Mouse (Mus musculus): ENCODE data around the gene Alox5ap. TPM values are rescaled to one million over a fixed set of nuclear protein-coding genes. Genes with fewer than 3 reads are reported as not detected.

Gene Alox5ap
- total RNA-seq, 1 experiment from 2014 or later = 7.8 TPM

DNA sequence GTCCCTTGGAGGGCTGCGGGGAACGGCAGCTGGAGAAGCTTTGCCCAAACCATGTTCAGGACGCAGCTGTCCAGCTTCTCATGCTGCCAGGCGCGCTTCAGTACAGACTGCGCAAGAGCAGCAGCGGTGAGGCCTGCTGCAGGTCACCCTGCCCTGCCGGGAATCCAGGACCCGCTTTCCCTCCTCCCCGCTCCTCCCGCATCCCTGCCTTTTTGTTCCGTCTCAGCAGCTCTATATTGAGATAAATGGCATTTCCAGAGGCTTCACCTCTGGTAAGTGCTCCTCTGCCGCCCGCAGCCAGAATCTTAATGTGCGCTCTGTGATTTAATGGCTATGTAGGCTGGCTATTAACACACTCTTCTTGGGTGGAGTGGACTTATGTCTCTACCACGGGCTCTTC, 5.5 kb upstream of the Alox5ap start:
- DNase-seq = no peak

DNA sequence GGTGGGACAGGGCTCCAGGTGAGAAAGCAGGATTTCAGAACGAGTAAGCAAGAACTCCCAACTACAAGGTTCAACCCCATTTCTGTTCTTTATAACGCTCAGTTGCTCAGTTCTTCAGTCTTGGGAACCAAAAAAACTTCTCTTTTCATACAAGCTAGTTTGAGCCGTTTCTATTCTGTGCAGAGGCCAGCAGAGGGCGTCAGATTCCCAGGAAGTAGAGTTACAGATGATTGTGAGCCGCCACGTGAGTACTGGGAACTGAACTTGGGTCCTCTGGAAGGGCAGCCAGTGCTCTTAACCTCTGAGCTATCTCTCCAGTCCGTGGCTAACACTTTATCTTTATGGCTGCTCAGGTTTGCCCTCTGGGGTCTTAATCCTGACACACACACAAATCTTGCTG, 3.1 kb upstream of the Alox5ap start:
- DNase-seq = no peak

DNA sequence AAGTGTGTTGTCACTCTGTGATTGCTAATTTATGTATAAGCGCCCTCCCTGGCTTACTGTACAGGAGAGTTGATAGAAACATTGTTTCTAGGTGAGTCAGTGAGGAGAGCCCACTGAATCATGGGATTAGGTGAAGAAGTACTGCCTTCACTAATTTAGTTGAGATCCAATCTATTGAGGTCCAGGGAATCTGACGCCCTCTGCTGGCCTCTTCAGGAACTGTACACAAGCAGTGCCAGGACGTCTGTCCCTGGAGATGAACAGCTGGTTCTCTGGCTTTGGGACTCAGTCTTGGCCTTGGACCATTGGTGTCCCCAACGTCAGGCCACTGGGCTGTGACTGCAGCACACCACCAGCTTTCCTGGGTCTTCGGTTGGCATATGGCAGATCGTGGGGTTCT, 2.7 kb upstream of the Alox5ap start:
- DNase-seq = peak; percentile 67

DNA sequence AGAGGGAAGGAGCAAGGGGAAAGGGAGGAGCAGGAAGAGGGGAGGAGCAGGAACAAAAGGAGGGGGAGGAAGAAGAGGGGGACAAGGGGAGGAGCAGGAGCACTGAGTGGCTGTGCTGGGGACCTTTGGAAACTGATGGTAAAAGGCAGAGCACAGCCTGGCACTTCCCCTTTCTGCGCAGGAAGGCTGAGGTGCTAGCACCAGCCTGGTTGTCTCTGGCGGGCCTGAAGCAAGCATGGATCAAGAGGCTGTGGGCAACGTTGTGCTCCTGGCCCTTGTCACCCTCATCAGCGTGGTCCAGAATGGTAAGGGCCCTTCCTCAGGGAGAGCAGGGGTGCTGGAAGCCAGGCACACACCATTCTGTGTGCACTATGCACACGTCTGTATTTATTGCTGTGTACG, 312 bp downstream of the Alox5ap start:
- no peak for DNase-seq

DNA sequence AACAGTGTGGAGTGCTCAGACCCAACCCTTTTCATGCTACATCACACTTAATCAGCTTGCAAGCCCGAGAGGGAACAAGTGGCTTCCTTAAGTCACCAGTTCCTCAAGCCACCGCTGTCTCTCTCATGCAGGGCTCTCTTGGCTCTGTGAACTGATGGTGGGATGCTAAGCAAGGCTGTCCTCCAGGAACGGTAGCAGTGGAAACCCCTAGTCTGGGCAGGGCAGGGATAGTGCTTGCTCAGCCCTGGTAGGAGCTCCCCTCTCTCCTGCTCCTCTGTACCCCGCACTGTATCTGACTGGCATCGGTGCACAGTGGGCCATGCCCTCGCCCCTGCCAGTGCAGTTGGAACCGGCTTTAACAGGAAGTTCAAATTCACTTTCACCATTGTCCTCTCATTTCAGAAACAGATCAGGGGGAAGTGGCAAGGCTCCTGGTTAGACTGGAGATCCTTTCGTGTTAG, 2.2 kb downstream of the Alox5ap start:
- DNase-seq = no peak

DNA sequence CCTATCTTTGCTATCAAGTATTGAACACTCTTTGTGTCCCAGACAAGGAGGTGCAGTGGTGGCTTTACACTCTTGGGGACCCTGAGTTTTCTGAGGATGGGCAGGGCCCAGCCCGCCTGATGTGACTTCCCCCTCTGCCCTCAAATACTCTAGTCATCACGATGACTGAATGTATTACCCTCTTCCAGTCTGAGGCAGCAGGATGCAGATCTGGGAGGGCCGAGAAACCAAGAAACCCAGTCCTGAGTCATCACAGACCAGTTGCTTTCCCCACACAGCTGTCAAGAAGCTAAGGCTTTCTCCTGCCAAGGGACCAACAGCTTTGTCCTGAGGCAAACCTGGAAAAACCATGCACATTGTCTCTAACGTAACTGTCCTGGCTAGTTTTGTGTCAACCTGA, 2.9 kb downstream of the Alox5ap start:
- DNase-seq = no peak

DNA sequence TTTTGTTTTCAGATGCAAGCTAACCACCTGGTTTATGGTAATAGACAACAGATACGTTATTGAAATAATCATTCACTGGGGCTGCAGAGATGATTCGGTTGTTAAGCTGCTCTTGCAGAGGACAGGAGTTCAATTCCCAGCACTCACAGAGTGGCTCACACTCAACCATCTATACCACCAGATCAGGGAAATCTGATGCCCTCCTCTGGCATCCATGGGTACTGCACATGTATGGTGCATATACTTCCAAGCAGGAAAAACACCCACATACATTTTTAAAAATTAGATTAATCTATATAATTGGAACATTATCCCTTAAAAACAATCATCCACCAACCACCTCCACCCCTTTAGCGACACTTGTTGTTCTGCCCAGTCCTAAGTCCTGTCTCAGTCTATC, 6.7 kb downstream of the Alox5ap start:
- no peak for DNase-seq

DNA sequence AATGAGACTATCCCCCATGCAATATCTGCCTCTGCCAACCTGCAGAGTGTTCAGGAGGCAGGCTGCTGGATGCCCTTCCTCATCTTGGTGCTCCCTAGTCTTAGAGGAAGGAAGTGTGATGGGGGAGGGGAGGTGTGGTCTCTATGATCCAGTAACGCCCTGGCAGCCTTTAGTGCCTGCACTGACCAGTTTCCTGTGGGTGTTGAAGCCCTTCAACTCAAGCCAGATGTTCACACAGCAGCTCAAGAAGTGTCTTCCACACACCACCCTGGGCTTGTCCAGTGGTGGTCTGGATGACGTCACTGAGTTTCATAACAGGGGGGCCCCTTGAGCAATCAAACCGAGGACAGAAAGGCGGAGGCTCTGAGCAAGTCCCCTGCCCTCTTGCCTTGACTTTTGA, 8.0 kb downstream of the Alox5ap start:
- peak; percentile 35 for DNase-seq

DNA sequence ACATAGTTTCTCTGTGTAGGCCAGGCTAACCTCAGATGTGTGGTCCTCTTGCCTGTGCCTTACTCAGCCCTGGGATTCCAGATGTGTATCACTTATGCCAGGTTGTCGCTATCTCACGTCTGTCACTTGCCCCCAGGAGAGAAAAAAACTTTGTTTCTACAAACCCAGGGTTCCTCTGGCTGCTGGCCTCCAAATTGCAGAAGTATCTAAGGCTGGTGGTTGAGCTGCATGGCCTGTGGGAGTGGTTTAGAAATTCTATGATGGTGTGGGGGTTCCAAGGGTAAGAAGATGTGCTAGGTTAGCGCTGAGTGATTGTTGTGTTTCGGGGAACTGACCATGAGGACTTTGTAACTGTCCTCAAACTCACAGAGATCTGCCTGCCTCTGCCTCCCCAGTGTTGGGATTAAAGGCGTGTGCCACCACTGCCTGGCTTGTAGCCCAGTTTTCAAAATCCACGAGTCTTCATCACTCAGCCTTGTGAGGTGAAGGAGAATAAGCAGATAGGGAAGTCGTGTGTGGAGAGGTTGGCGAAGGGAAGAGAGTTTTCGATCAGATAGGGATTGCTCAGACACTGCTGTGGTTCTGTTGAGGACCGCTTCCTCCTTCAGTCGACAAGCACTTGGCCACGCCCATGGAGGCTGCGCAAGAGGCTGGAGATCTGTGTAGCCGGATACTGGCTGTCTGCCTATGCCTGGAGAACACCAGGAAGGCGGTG, 10.0 kb downstream of the Alox5ap start:
- peak; percentile 20 for DNase-seq

DNA sequence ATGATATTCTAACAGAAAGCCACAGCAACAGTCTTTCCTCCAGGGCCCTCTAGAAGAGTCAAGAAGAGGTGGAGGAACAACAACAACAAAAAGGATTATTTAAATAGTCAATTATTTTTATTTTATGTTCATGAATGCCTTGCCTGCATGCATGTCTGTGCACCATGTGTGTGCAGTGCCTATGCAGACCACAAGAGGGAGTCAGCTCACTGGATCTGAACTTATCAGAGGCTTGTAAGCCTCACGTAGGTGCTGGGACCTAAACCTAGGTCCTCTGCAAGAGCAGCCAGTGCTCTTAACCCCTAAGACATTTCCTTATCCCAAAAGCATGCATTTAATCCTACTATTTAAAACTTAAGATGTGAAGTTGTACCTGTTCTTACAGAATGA, 10.5 kb downstream of the Alox5ap start:
- DNase-seq = no peak

DNA sequence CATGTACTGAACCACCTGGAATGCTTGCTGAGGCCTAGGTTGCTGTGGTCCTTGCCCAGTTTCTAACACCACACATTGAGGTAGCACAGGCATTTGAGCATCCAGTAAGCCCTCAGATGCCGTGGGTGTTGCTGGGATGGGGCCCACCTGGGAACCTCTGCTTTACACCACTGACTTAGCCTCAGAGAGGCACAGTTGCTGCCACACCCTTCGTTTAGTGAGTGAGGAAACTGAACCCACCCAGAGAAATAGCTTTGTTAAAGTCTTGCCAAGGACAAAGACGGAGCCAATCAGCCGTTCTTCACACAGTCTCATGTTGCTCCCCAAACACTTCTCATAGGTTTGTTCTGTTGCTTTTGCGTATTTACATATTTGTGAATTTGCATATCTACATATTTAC, 13.0 kb downstream of the Alox5ap start:
- no peak for DNase-seq

DNA sequence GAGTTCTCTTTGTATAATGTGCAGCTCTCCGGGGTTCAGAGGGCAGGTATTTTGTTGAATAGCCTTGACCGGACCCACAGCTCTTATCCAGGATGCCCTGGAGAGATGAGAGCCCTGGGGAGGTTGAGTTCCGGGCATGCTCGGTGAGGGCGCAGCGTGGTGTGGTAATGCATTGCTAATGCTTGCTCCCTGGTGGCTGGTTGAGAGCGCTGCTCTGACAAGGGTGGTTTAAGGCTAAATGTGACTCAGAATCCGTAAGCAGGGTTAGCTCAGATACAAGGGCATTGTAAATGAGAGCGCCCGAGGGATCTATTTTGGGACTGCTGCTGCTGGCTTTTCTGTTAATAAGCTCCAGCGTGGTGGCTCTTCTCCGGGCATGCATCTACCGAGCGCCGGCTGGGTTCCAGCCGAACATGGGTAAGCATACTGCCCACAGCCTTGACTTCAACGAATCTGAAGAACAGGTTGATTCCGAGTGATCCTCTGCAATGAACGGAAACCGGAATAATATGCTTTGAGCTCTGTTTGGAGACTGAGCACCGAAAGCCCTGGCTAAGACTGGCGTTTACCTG, 14.8 kb downstream of the Alox5ap start:
- DNase-seq = peak; percentile 83

DNA sequence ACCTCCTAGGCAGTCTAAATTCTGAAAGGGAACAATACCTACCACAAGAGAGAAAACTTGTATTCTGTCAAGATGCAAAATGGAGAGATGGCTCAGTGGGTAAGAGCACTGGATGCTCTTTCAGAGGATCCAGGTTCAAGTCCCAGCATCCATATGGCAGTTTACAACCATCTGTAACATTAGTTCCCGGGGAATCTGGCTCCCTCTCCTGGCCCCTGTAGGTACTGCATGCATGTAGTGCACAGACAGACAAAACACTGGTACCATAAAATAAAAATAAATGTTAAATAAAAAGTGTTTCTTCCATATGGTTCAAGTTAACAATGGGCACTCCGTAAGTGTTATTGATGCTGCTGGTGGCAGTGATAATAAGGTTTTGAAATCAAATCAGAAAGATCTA, 18.4 kb downstream of the Alox5ap start:
- peak; percentile 41 for DNase-seq

DNA sequence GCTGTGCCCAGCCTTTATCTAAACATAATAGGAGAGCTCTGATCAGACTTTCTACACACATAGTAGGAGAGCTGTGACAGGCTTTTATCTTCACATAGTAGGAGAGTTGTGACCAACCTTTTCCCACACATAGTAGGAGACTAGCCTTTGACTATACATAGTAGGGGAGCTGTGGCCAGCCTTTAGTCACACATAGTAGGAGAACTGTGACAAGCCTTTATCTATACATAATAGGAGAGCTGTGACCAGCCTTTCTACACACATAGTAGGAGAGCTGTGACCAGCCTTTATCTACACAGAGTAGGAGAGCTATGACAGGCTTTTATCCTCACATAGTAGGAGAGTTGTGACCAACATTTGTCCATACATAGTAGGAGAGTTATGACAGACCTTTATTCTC, 19.3 kb downstream of the Alox5ap start:
- DNase-seq = no peak

DNA sequence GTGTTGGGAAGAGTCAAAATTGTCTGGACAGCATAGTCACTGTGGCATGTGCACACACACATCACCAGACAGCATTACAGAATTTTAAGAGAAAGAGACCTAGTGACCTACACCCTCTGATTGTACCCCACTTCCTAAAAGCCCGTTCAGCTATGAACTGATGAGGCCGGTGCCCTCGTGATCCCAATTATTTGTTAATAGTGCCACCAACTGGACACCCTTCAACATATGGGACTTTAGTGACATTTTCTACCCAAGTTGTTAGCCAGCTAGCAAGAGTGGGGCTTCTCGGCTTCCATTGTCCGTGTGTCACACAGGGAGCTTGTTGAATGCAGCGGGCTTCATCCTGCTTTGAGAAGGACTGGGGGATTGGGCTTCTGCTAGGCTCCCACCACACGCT, 21.5 kb downstream of the Alox5ap start:
- DNase-seq = peak; percentile 20

DNA sequence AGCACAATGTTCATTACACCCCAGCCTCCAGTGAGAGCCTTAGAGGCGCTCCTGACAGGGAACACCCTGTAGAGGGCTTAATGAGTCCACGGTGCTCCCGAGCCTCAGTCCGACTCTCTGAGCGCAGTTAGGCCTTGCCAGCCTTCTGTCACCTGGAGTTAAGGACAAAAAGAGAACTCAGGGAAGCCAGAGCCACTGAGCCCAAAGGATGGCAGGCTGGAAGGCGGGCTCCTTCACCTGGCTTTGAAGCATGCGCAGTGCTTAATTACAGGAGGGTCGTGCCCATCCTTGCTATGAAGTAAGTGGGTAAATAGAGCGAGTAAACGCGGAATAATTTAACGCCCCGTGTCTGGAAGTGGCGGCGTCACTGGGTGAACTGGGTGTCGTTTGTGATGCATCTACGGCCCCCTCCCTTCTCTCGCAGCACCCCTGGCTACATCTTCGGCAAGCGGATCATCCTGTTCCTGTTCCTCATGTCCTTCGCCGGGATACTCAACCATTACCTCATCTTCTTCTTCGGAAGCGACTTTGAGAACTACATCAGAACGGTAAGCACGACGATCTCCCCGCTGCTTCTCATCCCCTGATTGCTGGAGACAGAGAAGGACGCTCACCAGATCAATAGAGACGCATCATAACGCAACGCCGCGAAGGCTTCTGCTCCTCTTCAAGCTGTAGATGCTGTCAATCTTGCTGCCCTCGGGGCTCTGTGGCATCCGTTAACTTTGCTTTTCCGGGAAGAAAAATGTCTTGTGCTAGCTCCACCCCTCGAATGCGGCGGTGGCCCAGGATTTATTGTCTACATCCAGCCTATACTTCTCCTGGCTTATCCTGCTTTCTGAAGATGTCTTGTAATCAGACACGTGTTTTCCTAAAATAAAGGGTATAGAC, 22.8 kb downstream of the Alox5ap start:
- no peak for DNase-seq

DNA sequence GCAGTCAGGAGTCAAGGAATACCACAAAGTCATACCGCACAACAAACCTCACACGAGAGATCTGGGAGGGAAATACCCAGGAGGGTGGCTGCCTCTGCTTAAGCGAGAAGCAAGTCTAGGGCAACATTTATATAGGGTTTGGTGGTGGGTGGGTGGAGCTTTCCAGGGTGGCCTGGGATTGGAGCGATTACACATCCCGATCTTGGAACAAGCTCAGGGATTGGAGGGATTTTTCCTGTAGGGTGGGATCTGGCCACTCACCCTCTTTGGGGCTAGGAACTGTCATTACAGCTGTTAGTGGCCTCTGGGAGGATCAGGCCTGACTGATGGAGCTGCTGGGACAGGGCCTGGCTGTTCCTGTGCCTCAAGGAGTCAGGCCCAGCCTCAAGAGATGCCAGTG, 26.7 kb downstream of the Alox5ap start:
- no peak for DNase-seq

DNA sequence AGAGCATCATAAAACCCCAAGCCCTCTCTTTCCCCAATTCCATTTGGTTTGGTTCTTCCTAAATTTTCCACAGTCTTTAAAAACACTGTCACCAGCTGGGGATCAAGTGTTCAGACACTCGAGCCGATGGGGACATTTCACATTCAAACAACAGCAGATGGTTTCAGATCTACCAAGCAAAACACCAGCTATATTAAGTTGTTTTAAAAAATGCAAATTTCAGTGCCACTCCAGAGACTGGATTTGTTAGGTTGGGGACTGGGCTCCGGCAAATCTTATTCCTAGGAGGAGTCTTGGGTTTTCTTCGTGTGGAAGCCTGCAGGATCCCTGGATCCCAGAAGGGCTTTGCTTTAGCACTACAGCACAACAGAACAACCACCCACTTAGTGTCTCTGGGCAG, 28.5 kb downstream of the Alox5ap start:
- no peak for DNase-seq

DNA sequence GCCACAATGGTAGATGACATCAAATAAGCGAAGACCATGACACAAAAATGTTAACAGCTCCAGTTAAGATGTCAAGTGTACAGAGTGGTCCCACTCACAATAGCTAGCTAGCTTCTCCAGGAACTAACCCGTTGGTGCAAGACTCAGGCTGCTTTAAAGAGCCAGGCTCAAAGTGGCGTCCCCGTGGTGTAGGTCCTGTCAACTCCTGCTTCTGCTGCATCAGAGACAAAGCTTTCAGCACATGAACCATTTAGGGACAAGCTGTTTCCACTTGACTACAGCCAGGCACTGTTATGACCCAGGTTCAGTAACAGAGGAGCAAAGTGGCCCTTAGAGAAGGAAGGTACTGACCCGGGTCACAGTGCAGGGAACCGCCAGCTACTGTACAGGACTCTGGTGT, 32.2 kb downstream of the Alox5ap start:
- DNase-seq = no peak

DNA sequence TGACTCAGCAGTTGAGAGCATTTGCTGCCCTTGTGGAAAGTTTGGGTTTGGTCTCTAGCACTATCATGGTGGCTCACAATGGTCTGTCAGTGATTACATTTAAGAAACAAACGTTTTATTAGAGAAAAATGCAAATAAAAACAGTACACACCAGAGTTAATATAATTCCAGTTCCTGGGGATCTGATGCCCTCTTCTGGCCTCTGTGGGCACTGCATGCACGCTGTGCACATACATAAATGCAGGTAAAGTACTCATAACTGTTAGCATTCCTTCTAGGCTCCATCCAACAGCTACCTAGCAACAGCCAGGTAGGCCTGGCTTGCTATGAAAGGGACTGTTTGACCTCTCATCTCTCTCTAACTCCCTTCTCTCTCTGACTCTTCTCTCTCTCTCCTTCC, 32.9 kb downstream of the Alox5ap start:
- DNase-seq = no peak

DNA sequence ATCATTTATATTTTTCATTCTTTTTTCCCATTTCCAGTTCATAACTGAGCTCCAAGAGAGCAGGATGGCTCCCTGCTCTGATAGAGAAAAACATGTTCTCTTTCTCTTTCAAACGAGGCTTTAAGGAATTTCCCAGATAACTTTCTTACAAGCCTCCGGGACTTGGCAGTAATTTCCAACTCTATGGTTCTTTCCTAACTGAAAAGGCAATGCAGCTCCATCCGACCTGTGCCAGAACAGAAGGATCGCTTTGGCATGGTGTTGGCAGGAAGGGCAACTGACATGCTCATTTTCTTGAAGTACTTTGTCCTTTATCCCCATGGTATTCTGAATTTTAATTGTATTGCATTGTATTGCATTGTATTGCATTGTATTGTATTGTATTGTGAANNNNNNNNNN, 33.7 kb downstream of the Alox5ap start:
- no peak for DNase-seq

DNA sequence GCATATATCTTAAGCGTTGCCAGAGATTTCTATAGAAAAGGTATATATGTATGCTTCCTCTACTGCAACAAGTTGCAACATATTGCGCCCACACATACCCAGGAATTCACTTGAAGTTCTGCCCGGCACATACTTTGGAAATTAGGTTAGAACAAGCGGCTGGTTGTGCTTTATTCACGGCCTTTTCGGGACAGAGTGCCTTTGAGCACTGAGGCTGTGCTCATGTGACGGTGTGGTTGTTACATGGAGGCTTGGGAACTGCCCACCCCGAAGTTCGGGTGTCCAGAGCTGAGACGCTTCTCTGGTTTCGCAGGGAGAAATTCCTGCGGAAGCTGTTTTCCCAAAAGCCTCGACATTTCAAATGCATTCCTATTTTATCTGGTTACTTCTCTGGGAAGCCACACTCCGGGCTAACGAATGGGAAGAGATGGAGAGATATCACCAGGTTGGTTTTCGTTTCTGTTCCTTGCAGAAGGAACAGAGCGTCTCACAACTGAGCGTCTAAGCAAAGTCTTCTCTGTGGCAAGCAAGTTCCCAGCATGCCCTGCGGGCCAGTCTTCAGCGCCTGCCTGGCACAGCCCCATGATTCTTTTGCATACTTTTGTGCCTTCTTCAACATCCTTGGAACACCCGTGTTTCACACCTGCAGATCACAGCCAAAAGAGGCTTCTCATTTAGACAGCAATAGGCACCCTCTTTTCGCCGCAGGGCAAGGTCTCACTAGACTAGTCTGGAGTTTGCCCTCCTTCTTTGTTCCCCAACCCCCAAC, 48.5 kb downstream of the Alox5ap start:
- DNase-seq = peak; percentile 35
